Mouse (Mus musculus) heart, postnatal 0 days (tissue): ENCODE measurements at regions not wholly inside any gene's neighbourhood (a gene's known extent, or its start where the extent isn't known, plus 50 kb on each side); places are given as distances from the start of the nearest gene placed in this dataset.
A peak's percentile ranks its signal among the peaks of the same experiment; 100 is the strongest.

Experiments used
- ATAC-seq: fragments of 200-750 bp; cut with Nextera tagmentation; 2 replicates; pipeline ENCODE4 v1.8.0; 2017; ENCODE audit warnings: low read depth, moderate number of reproducible peaks, moderate library complexity; ENCODE audit not compliant: insufficient read depth
- DNase-seq: peaks from one replicate; pipeline ENCODE4 v3.0.0-alpha.2; 2016; ENCODE audit warnings: low spot score
- H3K27ac ChIP-seq: fragments of 300-500 bp; sonication (generic); 2 replicates; pipeline ENCODE4 v1.5.1; 2014; ENCODE audit warnings: low read depth, mild to moderate bottlenecking
- H3K27me3 ChIP-seq: fragments of 300-500 bp; sonication (generic); 2 replicates; pipeline ENCODE4 v1.6.1; 2014; ENCODE audit warnings: low read length, mixed read lengths; ENCODE audit not compliant: control insufficient read depth, insufficient read depth
- H3K36me3 ChIP-seq: fragments of 300-500 bp; sonication (generic); replicated peaks from 2 replicates; pipeline ENCODE4 v1.6.1; 2014; ENCODE audit warnings: low read length, mixed read lengths; ENCODE audit not compliant: control insufficient read depth, insufficient read depth
- H3K4me1 ChIP-seq: fragments of 300-500 bp; sonication (generic); 2 replicates; pipeline ENCODE4 v1.6.1; 2014; ENCODE audit warnings: antibody characterized with exemption; ENCODE audit not compliant: control insufficient read depth, insufficient read depth
- H3K4me2 ChIP-seq: fragments of 300-500 bp; sonication (generic); 2 replicates; pipeline ENCODE4 v1.6.1; 2014; ENCODE audit warnings: low read depth, mild to moderate bottlenecking, low read length, moderate library complexity
- H3K4me3 ChIP-seq: fragments of 300-500 bp; sonication (generic); 2 replicates; pipeline ENCODE4 v1.5.1; 2014; ENCODE audit warnings: low read depth, low read length
- H3K9ac ChIP-seq: fragments of 300-500 bp; sonication (generic); replicated peaks from 2 replicates; pipeline ENCODE4 v1.6.1; 2014; ENCODE audit warnings: low read depth, low read length, mixed read lengths
- H3K9me3 ChIP-seq: fragments of 300-500 bp; sonication (generic); replicated peaks from 2 replicates; pipeline ENCODE4 v1.6.1; 2016; ENCODE audit warnings: low read length; ENCODE audit not compliant: control insufficient read depth
- CTCF ChIP-seq: IDR thresholded peaks from 2 replicates; pipeline ENCODE4 v1.5.1; 2016; ENCODE audit warnings: antibody characterized with exemption, control low read depth, low read depth
- EP300 ChIP-seq: IDR thresholded peaks from 2 replicates; pipeline ENCODE4 v1.6.1; 2016; ENCODE audit warnings: antibody characterized with exemption, low read depth
- WGBS: fragments of 180-500 bp; shearing (Covaris S2); extraction: QIAGEN DNeasy Blood & Tissue Kit; methylation state at CpG from one replicate; pipeline ENCODE4 v1.1.7; 2014; 5-methylcytosine and 5-hydroxymethylcytosine counted together

GRCm38 (mm10) chr14:62084047-62084446 is 208.3 kb upstream of the Rnaseh2b start:
- H3K9me3 ChIP-seq, result no peaks in the 10 kb centered on the region
- no peak overlapping the region for H3K4me2 ChIP-seq
- H3K4me3 ChIP-seq, result no peak overlapping the region
- no peak overlapping the region for H3K9ac ChIP-seq
- no peaks in the 10 kb centered on the region for H3K36me3 ChIP-seq
- H3K27ac ChIP-seq, result no peak overlapping the region
- TF ChIP-seq EP300 (no peak), CTCF (peak; percentile 22)
- no peaks in the 10 kb centered on the region for H3K4me1 ChIP-seq
- WGBS, result 44% methylated on average over 2 of the region's 2 CpGs
- ATAC-seq (no peak), DNase-seq (no peak)
- H3K27me3 ChIP-seq, result no peaks in the 10 kb centered on the region

- Histone ChIP-seq H3K4me2 (no peak overlapping the region), H3K27me3 (no peaks in the 10 kb centered on the region), H3K27ac (no peak overlapping the region), H3K36me3 (no peaks in the 10 kb centered on the region), H3K4me1 (no peaks in the 10 kb centered on the region), H3K4me3 (no peak overlapping the region), H3K9me3 (no peaks in the 10 kb centered on the region), H3K9ac (no peak overlapping the region)
- 84% methylated on average over 3 of the region's 3 CpGs for WGBS
- DNase-seq (no peak), ATAC-seq (no peak)
- TF ChIP-seq CTCF (no peak), EP300 (no peak)
Measured at GRCm38 (mm10) chr14:62088174-62088573, 204.2 kb upstream of the Rnaseh2b start.

GRCm38 (mm10) chr14:62117532-62117931 is 174.9 kb upstream of the Rnaseh2b start:
- no peak overlapping the region for H3K27ac ChIP-seq
- no peaks in the 10 kb centered on the region for H3K27me3 ChIP-seq
- no peak for TF ChIP-seq EP300
- no peak for TF ChIP-seq CTCF
- no peak for ATAC-seq
- H3K4me2 ChIP-seq, result no peak overlapping the region
- H3K36me3 ChIP-seq, result no peaks in the 10 kb centered on the region
- H3K9me3 ChIP-seq, result no peaks in the 10 kb centered on the region
- no peaks in the 10 kb centered on the region for H3K4me1 ChIP-seq
- no peak overlapping the region for H3K4me3 ChIP-seq
- no peak for DNase-seq
- H3K9ac ChIP-seq, result no peak overlapping the region
- WGBS, result 84% methylated on average over 3 of the region's 3 CpGs

- H3K4me3 ChIP-seq, result no peak overlapping the region
- no peak for TF ChIP-seq CTCF
- no peak for TF ChIP-seq EP300
- H3K27me3 ChIP-seq, result no peaks in the 10 kb centered on the region
- no peaks in the 10 kb centered on the region for H3K36me3 ChIP-seq
- no peak overlapping the region for H3K9ac ChIP-seq
- no peak overlapping the region for H3K27ac ChIP-seq
- DNase-seq (no peak), ATAC-seq (no peak)
- H3K4me2 ChIP-seq, result no peak overlapping the region
- H3K9me3 ChIP-seq, result no peaks in the 10 kb centered on the region
- WGBS, result 37% methylated on average over 2 of the region's 2 CpGs
- H3K4me1 ChIP-seq, result no peaks in the 10 kb centered on the region
Measured at GRCm38 (mm10) chr14:62118542-62118953, 173.8 kb upstream of the Rnaseh2b start.

GRCm38 (mm10) chr14:62128918-62129317 is 163.5 kb upstream of the Rnaseh2b start:
- WGBS, result 79% methylated on average over 6 of the region's 6 CpGs
- H3K4me3 ChIP-seq, result no peak overlapping the region

GRCm38 (mm10) chr14:62132353-62132816 is 160.0 kb upstream of the Rnaseh2b start:
- no peaks in the 10 kb centered on the region for H3K36me3 ChIP-seq
- H3K4me3 ChIP-seq, result no peak overlapping the region
- WGBS, result 59% methylated on average over 8 of the region's 8 CpGs
- H3K9me3 ChIP-seq, result peaks cover 6% of the 10 kb centered on the region; the same call in 1 of the 2 replicates
- H3K27ac ChIP-seq, result no peak overlapping the region
- no peak for DNase-seq
- no peak overlapping the region for H3K9ac ChIP-seq
- TF ChIP-seq CTCF, result no peak
- TF ChIP-seq EP300, result no peak
- H3K4me1 ChIP-seq, result no peaks in the 10 kb centered on the region
- no peak for ATAC-seq
- no peak overlapping the region for H3K4me2 ChIP-seq
- H3K27me3 ChIP-seq, result no peaks in the 10 kb centered on the region

More at GRCm38 (mm10) chr14:62128918-62129317, 163.5 kb upstream of the Rnaseh2b start:
- TF ChIP-seq EP300 (no peak), CTCF (no peak)
- ATAC-seq (no peak), DNase-seq (no peak)
- Histone ChIP-seq H3K27me3 (no peaks in the 10 kb centered on the region), H3K4me2 (no peak overlapping the region), H3K9me3 (no peaks in the 10 kb centered on the region), H3K4me1 (no peaks in the 10 kb centered on the region), H3K27ac (no peak overlapping the region), H3K36me3 (no peaks in the 10 kb centered on the region), H3K9ac (no peak overlapping the region)
